Mouse (Mus musculus) myocyte (in vitro differentiated cells): ENCODE data around the gene Zfp719.

Experiments used
- CEBPB ChIP-seq: IDR thresholded peaks from 2 replicates; pipeline ENCODE4 v1.6.1; 2011; ENCODE audit warnings: mild to moderate bottlenecking, moderate library complexity; ENCODE audit not compliant: poor library complexity, insufficient read depth, severe bottlenecking
- E2F4 ChIP-seq: IDR thresholded peaks from one replicate; pipeline ENCODE4 v1.6.1; 2011; ENCODE audit warnings: mild to moderate bottlenecking, control low read depth, moderate library complexity; ENCODE audit not compliant: insufficient read depth
- MAX ChIP-seq: IDR thresholded peaks from one replicate; pipeline ENCODE4 v1.6.1; 2011; ENCODE audit warnings: low read depth, mild to moderate bottlenecking, control low read depth
- MYOG ChIP-seq, 3 experiments: IDR thresholded peaks; one replicate each; pipeline ENCODE4 v1.6.1; 2011; ENCODE audit warnings: control low read depth in 2 of 3, low read depth in 2 of 3, mild to moderate bottlenecking in 2 of 3; ENCODE audit not compliant: insufficient read length in 2 of 3, control insufficient read depth in 1 of 3, insufficient read depth in 1 of 3
- POLR2A ChIP-seq: IDR thresholded peaks from one replicate; pipeline ENCODE4 v1.6.1; 2011; ENCODE audit warnings: low read depth, mild to moderate bottlenecking, control low read depth, moderate library complexity; ENCODE audit not compliant: insufficient read length
- POLR2AphosphoS2 ChIP-seq: IDR thresholded peaks from one replicate; pipeline ENCODE4 v1.6.1; 2011; ENCODE audit warnings: low read depth, control low read depth; ENCODE audit not compliant: insufficient read length
- REST ChIP-seq: IDR thresholded peaks from one replicate; pipeline ENCODE4 v1.6.1; 2011; ENCODE audit warnings: mild to moderate bottlenecking, control low read depth, moderate library complexity; ENCODE audit not compliant: insufficient read depth, insufficient read length
- TCF12 ChIP-seq: IDR thresholded peaks from one replicate; pipeline ENCODE4 v1.6.1; 2011; ENCODE audit warnings: mild to moderate bottlenecking, control low read depth; ENCODE audit not compliant: poor library complexity, insufficient read depth, severe bottlenecking
- USF1 ChIP-seq: IDR thresholded peaks from one replicate; pipeline ENCODE4 v1.6.1; 2011; ENCODE audit warnings: low read depth, mild to moderate bottlenecking, control low read depth, moderate library complexity

DNA sequence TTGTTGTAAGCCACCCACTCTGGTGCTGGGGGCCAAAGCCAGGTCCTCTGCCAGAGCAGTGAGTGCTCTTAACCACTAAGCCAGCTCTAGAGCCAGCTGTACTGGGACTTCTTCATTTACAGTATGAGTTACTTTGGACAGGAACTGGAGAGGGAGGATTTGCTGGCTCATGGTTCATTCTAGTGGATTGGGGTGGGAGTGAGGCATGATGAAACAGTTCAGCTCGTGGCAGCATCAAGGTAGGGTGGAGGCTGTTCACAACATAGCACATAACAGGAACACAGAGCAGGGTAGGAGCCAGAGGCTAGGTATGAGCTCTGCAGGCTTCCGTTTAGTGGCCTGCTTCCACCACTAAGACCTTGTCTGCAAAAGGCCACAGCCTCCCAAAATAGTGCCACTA is 56.8 kb downstream of the Zfp719 start:
- TF ChIP-seq POLR2A, result no peak
- TF ChIP-seq E2F4, result no peak
- TF ChIP-seq TCF12, result no peak
- TF ChIP-seq MAX, result no peak
- no peak for TF ChIP-seq USF1
- no peak for TF ChIP-seq REST
- TF ChIP-seq CEBPB, result no peak
- no peak for TF ChIP-seq MYOG (IDR thresholded peaks at IDR 0.05; ENCODE audit: control insufficient read depth in 1 of 3, insufficient read depth in 1 of 3, insufficient read length in 2 of 3, low read depth in 2 of 3)
- no peak for TF ChIP-seq POLR2AphosphoS2
